Mouse (Mus musculus) adrenal gland, postnatal 10 days (tissue): ENCODE data around the gene Hic1. TPM values are rescaled to one million over a fixed set of nuclear protein-coding genes. Genes with fewer than 3 reads are reported as not detected.
A peak's percentile ranks its signal among the peaks of the same experiment; 100 is the strongest.
"Not testable (repeated sequence)": the region's sequence is repeated elsewhere in the genome, so short reads cannot be mapped to it uniquely, and the experiment has no call there.

ENCODE experiments used
- DNase-seq: peaks from one replicate; pipeline ENCODE4 v3.0.0; 2021; ENCODE audit warnings: mixed read lengths
- total RNA-seq, 2 experiments: library from RNA; stranded (reverse); gene quantifications; 2 replicates each; pipeline ENCODE4 v1.2.3; 2021

Hic1 gene
- total RNA-seq, 2 experiments from 2014 or later = 23.6 to 24.5 TPM

DNA sequence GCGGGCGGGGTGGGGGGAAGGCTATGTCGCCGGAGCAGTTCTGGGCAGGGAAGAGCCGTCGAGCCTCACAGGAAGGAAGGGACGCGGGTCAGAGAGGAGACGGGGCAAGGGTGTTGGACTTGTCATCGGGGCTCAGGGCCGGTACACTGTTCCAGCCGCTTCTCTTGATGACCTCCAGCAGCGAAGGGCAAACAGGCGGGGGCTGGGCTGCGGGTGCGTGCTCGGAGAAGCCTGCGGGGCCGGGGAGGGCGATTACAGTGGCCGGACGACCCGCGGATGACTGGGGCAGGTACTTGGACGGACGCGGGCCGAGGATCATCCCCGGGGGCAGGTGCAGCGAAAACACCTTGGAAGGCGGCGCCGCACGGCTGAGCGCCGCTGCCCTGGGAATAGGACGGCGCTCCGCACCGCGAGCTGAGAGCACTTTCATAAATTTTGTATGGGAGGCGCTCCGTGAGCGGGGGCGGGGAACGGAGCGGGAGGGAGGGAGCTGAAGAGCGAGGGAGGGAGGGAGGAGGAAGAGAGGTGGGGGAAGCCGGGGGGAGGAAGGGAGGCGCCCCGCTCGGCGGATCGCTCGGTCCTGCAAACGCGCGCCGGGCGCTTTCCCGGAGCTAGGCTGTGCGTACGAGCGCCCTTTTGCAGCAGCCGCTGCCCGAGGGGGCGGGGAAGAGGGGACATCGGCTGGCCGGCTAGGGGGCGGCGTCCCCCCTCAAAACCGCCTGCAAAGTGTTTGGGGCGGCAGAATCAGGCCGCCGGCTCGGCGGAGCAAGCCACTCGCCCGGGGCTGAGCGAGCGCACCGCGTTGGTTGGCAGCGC is 24.1 kb upstream of the Hic1 start, which contains the start of gene Rtn4rl1:
Rtn4rl1 (plus strand) TSS at position 528 of the 816 bp plus-strand sequence.
- peak; percentile 89 for DNase-seq

DNA sequence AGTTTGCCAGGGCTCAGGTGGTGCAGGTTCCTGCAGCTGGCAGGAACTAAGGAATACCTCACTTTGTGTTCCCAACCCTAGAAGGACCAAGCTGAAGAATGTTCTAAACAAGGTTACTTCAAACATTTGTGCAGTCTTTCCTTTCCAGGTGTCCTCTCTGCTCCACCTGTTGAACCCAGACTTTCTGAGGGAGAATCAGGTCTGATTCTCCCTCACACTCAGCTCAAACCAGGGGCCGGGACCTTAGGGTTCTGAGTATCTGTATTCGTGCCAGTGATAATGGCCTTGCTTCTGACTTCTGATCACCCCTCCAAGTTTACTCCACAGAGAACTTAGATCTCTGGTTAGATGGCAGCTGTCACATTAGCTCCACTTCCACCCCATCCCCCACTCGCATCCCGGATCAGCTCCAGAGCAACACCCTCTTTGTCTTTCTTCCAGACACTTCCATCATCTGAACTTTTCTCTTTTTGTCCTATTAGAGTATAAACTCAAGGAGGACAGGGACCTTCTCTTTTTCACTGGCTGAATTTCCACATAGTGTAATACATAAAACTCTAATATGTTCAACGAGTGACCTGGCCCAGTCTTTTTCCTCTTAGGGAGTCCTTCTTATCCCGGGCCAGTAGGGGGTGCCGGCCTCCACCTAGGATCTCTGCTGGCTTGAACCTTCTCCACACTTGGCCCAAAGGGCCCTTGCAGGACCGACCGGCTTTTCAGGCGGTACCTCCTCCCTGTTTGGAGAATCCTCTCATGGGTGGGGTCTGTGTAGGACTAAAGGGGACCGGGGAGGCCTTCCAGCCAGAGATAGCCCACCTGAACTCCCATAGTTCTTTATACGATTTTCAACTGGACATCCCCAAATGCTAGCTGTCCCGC is 23.3 kb upstream of the Hic1 start:
- peak; percentile 89 for DNase-seq

DNA sequence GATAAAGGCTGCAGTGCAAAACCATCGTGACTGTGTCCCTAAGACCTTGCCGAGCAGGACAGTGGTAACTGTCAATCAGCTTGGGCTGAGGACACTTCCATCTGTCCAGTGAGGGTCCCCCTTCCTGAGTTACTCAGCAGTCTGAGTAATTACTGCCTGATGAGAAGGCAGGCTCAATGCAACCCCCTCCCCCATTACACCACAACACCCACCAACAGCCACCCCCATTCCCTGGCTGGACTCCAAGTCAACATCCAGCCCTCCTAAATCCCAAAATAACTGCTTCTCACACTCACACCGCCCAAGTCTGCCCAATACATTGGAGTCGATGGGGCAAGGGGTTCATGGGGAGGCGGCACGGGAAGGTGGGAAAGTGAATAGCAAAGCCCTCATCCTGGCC is 22.5 kb upstream of the Hic1 start:
- no peak for DNase-seq

DNA sequence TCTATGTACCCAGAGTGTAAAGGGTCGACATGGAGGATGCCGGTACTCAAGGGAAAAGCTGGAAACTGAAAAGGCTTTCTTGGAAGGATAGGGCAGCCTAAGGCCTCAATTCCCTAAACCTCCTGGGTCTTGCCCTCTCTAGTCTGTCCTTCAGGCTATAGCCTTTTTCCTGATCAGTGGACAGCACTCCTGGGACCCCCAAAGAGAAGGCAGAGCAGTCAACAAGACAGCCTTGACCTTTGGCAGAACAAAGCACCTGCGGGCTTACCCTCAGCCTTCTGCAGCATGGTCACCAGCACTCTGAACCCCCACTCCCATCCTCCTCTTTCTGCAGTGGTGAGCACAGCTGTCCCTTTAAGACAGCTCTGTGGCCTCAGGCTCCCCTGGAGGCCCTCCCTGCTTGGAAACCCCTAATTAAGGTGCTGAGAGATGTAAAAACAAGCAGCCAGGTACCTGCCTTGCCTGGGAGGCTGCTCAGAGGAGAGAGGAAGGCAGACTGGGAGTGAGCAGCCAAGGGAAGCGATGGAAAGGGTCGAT is 21.7 kb upstream of the Hic1 start, which contains the start of gene Dph1:
Dph1 (minus strand) TSS at position 337 of the 537 bp plus-strand sequence.
- no peak for DNase-seq

DNA sequence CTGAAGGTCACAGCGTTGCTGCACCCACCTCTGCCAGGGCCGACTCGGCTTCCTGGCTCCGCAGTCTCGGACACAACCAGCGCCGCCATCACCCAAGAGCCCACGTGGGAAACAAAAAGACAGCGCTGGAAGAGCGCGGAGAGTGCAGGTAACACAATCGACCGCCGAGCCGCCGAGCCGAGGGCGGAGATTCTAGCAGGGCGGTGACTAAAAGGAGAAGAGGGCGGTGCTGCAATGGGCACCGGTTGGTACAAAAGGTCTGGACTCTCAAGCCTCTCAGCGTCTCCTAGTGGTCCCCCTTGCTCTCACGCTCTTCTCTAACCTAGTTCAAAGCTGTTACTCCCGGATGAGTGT is 21.0 kb upstream of the Hic1 start:
- peak; percentile 88 for DNase-seq

DNA sequence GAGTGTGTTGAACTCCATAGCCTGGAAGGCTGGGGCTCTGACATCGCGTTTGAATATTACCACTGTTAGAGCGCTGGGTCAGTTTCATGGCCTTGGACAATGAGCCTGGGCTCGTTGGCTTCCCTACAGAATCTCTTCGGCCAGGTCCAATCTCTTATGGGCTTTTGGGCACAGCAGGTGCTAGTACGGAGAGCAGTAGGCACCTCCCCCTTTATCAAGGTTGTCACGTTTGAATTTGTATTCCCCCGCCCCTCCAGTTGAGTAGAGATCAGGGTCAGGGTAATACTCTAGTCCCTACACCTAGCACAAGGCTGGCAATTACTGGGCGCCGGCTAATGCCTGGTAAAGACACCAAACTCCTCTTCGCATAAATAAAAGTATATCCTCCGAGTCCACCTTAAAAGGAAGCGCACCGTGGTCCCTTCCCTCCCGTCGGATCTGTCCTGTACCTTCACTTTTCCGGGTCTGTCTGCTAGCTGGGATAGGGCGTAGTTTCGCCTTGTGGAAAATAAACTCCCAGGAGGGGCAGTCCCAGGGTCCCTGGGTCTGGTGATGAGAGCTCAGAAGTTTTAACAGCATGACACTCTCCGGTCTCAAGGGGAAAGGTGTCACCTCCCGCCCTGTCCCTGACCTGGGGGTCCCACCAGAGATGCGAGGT is 20.5 kb upstream of the Hic1 start:
- peak; percentile 30 for DNase-seq

DNA sequence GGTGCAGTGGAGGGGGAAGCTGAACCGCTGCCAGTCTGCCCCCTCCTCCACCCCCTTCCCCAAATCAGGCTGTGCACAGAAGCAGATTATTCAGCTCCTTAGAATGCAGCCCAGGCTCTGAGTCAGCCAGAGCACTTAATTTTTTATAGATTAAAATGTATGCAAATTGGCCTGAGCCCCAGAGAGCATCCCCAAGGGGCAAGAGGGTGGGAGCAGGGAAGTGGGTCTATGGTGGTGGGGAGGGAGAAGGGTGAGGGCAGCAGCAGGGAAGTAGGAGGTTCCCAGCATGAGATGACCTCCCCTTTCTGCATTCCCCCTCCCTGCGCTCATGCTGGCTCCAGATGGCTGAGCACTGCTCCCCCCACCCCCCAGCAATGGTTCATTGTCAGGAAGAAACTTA is 15.7 kb upstream of the Hic1 start:
- DNase-seq = no peak

DNA sequence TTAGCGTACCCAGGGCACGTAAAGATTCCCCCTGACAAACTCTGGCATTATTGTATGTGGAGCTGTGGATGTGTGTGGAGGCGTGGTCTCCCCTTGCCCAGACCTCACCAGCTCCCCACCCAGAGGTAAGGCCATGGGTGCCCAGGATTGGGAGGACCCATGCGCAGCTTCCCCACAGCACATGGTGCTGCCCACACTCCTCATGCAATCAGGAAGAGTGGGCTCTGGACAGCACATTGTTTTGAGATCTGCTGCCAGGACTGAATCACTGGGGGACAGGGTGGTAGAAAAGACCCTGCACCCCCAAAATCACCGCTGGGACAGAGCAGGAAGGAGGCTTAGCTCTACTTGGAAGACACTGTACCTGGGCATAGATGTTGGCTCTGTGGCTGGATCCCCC is 15.3 kb upstream of the Hic1 start:
- no peak for DNase-seq

DNA sequence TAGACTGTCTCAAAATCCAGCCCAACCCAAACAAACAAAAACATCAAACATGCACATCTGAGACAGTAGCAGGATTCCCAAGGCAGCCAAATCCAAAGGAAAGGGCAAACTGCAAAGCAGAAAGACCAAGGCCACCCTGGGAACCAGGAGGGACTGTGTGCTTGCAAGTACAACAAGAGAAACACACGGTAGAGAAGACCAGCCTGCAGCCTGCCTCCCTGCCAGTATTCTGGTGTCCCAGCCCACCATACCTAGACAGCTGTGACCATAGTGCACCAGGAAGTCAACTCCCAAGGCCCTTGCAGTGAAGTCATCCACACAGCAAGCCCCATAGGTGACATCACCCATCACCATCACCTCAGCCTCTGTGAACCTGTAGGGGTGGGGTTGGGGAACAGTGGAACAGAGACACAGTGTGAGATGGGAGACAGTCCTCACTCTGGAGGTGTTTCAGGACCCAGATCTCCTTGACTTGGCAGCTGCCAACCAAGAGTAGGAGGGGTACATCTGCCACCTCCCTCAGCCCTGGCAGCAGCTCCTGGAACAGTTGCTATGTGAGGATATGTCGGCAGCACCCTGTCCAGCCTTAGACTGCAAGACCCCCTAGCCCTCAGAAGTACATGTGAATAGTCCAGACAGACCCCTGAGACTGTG is 14.7 kb upstream of the Hic1 start:
- DNase-seq = no peak

DNA sequence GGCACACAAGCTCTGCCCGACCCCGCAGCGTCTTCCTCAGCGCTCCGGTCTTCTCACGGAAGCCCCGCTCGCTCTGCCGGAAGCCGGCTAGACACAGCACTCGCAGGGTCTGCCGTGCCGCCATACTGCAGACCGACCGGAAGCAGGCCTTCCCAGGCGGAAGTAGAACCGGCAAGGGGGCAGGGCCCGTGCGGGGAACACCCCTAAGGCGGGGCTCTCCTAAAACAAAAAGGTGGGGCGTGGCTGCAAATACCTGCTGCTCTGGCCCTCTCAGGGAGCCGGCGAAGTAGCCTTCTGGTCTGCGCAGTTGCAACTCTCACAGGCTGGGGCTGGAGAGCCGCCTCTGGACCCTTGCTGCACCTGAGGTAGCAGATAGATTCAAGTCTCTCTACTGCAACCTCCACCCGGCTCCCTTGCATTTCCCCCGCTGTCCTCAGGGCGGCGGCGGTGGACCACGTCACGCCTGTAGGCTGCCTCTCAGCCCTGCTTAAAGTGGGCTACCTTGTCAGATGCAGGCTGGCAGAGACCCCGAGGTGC is 9.4 kb upstream of the Hic1 start, which contains the start of gene Ovca2:
Ovca2 (minus strand) TSS at position 164 of the 537 bp plus-strand sequence.
- DNase-seq = peak; percentile 94

DNA sequence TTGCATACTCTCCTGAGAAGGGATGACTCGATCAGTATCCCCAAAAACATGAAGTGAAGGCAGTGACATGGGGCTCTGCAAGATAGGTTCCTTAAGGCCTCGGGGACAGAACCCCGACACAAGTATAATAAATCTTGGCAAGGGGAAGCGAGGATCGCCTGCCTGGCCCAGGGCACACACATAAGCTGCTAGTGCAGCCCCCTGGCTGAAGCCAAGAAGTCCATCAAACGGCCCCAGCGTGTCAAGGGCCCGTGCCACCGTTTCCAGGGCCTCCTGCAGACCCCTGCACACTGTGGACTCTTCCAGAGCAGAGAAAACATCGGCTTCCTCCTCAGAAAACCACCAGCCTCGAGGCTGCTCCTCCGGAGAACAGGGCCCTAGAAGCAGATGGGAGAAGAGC is 8.7 kb upstream of the Hic1 start:
- no peak for DNase-seq

DNA sequence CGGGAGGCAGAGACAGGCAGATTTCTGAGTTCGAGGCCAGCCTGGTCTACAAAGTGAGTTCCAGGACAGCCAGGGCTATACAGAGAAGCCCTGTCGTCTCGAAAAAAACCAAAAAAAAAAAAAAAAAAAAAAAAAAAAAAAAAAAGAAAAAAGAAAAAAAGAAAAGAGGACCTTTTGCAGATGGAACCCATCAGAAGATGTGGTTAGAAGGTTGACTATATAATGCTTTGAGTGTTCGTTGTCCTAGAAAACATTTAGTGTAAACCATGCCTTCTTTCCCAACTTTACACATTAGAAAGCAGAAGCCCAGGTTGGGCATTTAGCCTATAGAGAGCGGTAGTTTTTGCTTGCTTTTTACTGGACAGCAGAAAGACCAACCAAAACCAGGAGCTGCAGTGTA is 5.3 kb upstream of the Hic1 start:
- DNase-seq = not testable (repeated sequence)

DNA sequence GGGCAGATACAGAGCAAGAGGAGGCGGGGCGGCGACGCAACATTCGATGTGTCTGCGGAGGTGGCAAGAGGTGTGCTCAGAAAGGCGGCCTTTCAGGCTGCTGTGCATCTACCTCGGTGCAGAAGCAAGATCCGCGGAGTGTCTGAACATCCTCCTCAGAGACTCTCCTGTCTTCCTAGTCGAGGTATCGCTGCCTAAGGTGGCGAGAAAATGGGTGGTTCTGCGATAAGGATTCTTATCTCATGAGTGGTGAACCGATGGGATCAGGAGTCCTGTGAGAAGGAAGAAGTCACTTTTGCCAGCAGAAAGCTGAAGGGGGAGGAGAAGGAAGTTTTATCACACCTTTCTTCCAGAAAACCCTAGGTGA is 4.5 kb upstream of the Hic1 start:
- no peak for DNase-seq

DNA sequence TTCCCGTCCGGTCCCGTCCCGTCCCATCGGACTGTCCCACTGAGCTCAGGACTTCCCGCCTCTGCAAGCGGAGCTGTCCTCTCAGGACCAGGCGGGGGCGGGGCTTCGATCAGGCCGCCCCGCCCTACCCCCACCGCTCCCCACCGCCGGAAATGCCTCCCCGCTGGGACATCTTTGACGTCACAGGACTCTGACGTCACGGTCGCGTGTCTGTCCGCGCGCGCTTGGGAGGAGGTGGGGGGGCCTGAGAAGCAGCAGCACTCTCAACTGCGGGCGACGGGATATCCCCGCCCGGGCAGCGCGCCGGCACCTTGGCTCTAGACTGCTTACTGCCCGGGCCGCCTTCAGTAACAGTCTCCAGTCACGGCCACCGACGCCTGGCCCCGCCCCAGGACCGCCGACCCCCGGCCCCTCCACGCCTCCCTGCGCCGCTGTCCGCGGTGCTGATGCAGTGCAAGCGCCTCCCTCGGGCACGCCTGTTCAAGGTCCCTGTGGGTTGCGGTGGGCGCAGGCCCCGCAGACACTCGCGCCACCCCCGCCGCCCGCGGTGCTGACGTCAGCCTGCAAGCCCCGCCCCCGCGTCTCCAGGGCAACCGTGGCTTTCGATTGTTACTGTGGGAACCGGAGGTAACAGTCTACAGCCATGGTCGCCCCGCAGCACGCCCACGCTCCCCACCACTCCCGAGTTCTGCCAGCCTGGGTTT is 3.9 kb upstream of the Hic1 start:
- DNase-seq = peak; percentile 93

DNA sequence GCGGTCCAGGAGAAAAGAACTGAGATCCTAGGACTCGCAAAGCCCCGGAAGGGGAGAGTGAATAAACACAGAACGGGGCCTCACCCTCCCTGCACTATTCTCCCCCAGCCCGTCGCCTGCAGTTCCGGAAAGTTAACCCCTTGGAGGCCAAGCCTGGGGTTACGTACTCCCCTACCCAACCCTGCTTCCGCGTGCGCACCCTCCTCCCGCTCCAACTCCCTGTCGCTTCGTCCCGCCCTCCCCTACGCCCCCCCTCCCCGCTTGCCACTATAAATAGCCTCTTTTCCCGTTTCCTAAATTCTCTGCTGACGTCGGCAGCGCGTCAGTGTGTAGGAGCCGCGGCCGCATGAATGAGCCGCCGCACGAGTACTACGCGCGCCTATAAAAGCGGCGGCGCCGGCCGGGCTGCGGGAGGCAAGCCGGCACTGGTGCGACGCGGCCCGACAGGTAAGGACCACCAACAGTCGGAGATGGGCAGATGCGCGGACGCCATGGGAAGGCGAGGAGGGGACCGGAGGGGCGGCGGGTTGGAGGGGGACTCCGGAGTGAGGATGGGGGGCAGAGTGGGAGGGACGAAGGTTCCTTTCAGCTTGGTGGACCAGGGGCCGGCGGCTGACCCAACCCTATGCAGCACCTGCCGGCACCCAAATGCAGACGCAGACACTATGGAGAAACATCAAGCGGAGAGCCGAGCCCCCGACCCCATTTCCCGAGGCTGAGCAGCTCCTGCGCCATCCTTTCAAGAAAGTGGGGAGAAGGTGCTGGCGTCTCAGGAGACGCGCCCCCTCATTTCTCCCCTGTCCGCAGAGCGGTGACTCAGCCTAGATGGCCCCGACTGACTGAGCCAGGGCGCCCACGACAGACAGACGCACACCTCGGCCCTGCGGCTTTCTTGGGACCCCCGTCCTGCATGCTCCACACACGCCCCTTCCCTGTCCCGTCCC is 3.1 kb upstream of the Hic1 start:
- DNase-seq = peak; percentile 49

DNA sequence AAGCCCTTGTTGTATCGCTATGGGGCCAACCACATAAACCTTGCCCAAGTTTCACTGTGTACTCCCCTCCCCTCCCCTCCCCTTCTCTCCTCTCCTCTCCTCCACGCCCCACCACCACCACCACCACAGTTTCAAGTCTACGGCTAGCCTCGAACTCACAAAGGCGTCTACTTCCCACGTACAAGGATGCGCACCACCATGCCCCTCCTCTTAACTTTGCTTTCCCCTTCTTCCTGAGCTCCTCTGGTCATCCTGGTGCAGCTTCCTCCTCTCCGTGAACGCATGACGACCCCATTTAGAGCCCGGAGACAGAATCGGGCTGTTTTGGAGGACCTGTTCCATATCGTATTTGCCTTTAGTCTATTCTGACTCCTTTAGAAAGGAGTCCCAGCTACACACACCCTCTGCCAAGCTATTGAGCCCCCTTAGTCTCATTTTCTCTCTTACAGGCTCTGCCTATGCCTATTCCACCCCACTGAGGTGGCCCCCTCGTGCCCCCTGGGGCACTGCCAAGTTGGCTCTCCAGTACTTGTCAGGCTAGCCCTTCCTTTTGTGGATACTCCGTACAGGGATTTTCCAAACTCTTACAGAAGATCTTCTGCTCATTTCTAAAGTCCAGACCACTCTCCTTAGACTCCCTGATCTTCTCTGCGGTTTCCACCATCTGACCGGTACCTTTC is 2.0 kb upstream of the Hic1 start:
- no peak for DNase-seq

DNA sequence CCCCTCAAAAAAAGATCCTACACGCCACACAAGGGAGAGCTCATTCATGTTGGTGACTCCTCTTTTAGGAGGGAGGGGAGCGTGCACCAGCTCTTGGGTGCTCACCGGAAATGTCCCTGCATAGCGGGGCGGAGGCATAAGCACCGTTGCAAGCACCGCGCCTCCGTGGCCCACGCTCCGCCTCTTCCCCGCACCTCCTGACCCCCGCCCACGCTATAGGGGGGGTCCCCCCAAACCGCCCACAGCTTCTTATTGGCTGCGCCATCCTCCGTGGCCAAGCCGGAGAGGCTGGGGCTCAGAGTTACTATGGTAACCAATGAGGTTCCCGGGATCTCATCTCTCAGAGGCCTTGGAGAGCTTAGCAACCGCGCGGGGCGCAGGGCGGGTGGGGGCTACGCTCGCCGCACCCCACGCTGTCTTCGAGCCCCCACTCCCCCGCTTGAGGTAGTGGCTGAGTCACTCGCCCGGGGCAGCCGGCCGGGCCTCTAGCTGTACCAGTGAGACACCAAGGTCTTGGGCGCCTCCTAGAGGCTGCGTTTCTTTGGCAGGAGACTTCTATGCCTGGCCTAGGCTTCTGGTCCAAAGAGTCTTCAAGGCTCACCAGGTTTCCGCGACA is 925 bp upstream of the Hic1 start:
- peak; percentile 96 for DNase-seq

DNA sequence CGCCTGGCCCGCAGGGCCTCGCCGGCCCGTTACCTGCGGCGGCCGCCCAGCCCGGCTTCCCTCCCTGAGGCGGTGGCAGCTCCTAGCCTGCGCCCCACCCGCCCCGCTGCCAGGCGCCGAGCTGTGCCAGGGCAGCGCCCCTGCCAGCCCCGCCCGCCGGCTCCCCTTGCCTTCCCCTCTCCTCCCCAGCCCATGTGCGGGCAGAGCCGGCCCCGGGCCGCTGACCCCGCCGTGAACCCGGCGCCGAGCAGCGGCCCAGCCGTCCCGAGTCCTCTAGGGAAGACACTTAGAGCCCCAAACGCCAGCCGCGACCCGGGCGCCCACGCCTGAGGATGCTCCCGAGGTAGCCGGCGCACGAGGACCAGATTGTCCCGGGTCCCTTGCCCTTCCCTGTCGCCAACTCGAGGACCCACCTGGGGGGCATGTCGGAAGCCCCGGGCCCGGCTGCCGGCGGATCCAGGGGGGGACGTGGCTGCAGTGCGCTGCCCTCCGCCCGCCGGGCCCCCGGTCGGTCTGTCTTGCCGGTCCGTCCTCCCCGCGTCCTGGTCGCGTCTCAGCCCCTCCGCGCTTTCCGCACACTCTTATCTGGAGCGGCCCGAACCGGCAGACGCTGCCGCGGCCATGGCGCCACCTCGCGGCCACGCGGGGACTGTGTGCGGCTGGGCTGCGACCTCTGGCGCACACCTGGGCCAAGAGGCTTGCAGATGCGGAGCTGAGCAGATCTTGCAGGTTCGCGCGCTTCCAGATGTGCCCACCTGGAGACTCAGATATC is 543 bp downstream of the Hic1 start:
- peak; percentile 93 for DNase-seq
